Mouse (Mus musculus): ENCODE data around the gene Tmem242. TPM values are rescaled to one million over a fixed set of nuclear protein-coding genes. Genes with fewer than 3 reads are reported as not detected.

Tmem242 gene
- total and polyA plus RNA-seq, 3 experiments = 68.9 to 83.1 (median 80.4) TPM

GRCm38 (mm10) chr17:5418545-5418944 is 21.5 kb downstream of the Tmem242 start, which contains the start of gene Ldhal6b:
Ldhal6b (minus strand) TSS chr17:5418767.
- Histone ChIP-seq H3K27me3 (replicated peaks) (no peaks in the 10 kb centered on the region), H3K4me2 (ENCODE audit: insufficient read depth, low read depth, poor library complexity, severe bottlenecking) (no peak within 1 kb of the TSS), H3K79me2 (replicated peaks; ENCODE audit: control insufficient read depth, extremely low read depth, insufficient read depth, poor library complexity, severe bottlenecking) (no peaks in the 10 kb centered on the region), H3K4me3 (replicated peaks in 1 of 3; ENCODE audit: low read depth in 2 of 3, low read length in 2 of 3, poor library complexity in 1 of 3) (no peak within 1 kb of the TSS), H3K4me1 (ENCODE audit: control insufficient read depth in 1 of 2, insufficient read depth in 2 of 2) (no peaks in the 10 kb centered on the region), H3K27ac (ENCODE audit: insufficient read depth, low read depth) (no peak within 1 kb of the TSS), H3K9me3 (replicated peaks; ENCODE audit: low read length) (no peaks in the 10 kb centered on the region), H3K9ac (ENCODE audit: insufficient read depth, low read depth) (no peak within 1 kb of the TSS), H3K36me3 (replicated peaks in 1 of 2; ENCODE audit: control insufficient read depth in 1 of 2, insufficient read depth in 1 of 2, low read length in 1 of 2) (peaks cover 25 to 83% of the 10 kb centered on the region in 2 experiments)
- TF ChIP-seq ETS1 (conservative IDR thresholded peaks at IDR 0.05; ENCODE audit: low read depth, low read length) (no peak), KAT2A (IDR thresholded peaks at IDR 0.05; ENCODE audit: insufficient replicate concordance, low read length) (no peak), POLR2AphosphoS2 (IDR thresholded peaks at IDR 0.05; ENCODE audit: low read depth, low read length) (no peak), TCF12 (IDR thresholded peaks at IDR 0.05; ENCODE audit: low read depth, low read length) (no peak), JUND (conservative IDR thresholded peaks at IDR 0.05; ENCODE audit: low read depth, low read length) (no peak), TBP (conservative IDR thresholded peaks at IDR 0.05; ENCODE audit: low read depth, low read length) (no peak), CHD2 (IDR thresholded peaks at IDR 0.05; ENCODE audit: low read length) (no peak), NRF1 (IDR thresholded peaks at IDR 0.05; ENCODE audit: low read depth, low read length) (no peak), ZNF384 (IDR thresholded peaks at IDR 0.05; ENCODE audit: low read depth, low read length) (no peak), CHD1 (IDR thresholded peaks at IDR 0.05; ENCODE audit: low read depth, low read length) (no peak), ZKSCAN1 (IDR thresholded peaks at IDR 0.05; ENCODE audit: borderline replicate concordance, low read depth, low read length) (no peak), MXI1 (IDR thresholded peaks at IDR 0.05; ENCODE audit: low read depth, low read length) (no peak), NELFE (IDR thresholded peaks at IDR 0.05; ENCODE audit: low read depth, low read length) (no peak), MAZ (IDR thresholded peaks at IDR 0.05; ENCODE audit: low read depth, low read length) (no peak), BHLHE40 (IDR thresholded peaks at IDR 0.05; ENCODE audit: low read depth, low read length) (no peak), USF1 (IDR thresholded peaks at IDR 0.05; ENCODE audit: low read depth, low read length) (no peak), ELF1 (IDR thresholded peaks at IDR 0.05; ENCODE audit: low read depth, low read length) (no peak)
- in situ Hi-C loops (cut with MboI; ENCODE audit: low pct_ligation_motif_present, low pct_unique_long_range_greater_than_20kb, low sequenced_read_pairs) (no loop called here), dilution Hi-C loops (cut with MboI; ENCODE audit: extremely low pct_ligation_motif_present, extremely low pct_unique_long_range_greater_than_20kb, low sequenced_read_pairs) (no loop called here)
- no peak for DNase-seq (ENCODE audit: extremely low read depth)

GRCm38 (mm10) chr17:5416518-5416917 is 23.5 kb downstream of the Tmem242 start:
- in situ Hi-C loops (cut with MboI; ENCODE audit: low pct_ligation_motif_present, low pct_unique_long_range_greater_than_20kb, low sequenced_read_pairs) = no loop called here
- dilution Hi-C loops (cut with MboI; ENCODE audit: extremely low pct_ligation_motif_present, extremely low pct_unique_long_range_greater_than_20kb, low sequenced_read_pairs) = no loop called here
- no peak for DNase-seq (ENCODE audit: extremely low read depth)
- Histone ChIP-seq H3K9me3 (replicated peaks; ENCODE audit: low read length) (no peaks in the 10 kb centered on the region), H3K4me1 (ENCODE audit: control insufficient read depth in 1 of 2, insufficient read depth in 2 of 2) (peaks cover 0 to 10% of the 10 kb centered on the region in 2 experiments; a peak in 1 of 4 replicates), H3K4me3 (replicated peaks in 1 of 3; ENCODE audit: low read depth in 2 of 3, low read length in 2 of 3, poor library complexity in 1 of 3) (no peak overlapping the region), H3K36me3 (replicated peaks in 1 of 2; ENCODE audit: control insufficient read depth in 1 of 2, insufficient read depth in 1 of 2, low read length in 1 of 2) (peaks cover 22 to 86% of the 10 kb centered on the region in 2 experiments), H3K27me3 (replicated peaks) (no peaks in the 10 kb centered on the region), H3K4me2 (ENCODE audit: insufficient read depth, low read depth, poor library complexity, severe bottlenecking) (no peak overlapping the region), H3K79me2 (replicated peaks; ENCODE audit: control insufficient read depth, extremely low read depth, insufficient read depth, poor library complexity, severe bottlenecking) (no peaks in the 10 kb centered on the region), H3K27ac (ENCODE audit: insufficient read depth, low read depth) (no peak overlapping the region), H3K9ac (ENCODE audit: insufficient read depth, low read depth) (no peak overlapping the region)
- TF ChIP-seq ZMIZ1 (IDR thresholded peaks at IDR 0.05; ENCODE audit: low read depth, low read length) (no peak), KAT2A (IDR thresholded peaks at IDR 0.05; ENCODE audit: insufficient replicate concordance, low read length) (no peak), RAD21 (IDR thresholded peaks at IDR 0.05; ENCODE audit: low read depth, low read length) (no peak), NELFE (IDR thresholded peaks at IDR 0.05; ENCODE audit: low read depth, low read length) (no peak), ELF1 (IDR thresholded peaks at IDR 0.05; ENCODE audit: low read depth, low read length) (no peak), HCFC1 (IDR thresholded peaks at IDR 0.05; ENCODE audit: low read depth, low read length) (no peak), E2F4 (IDR thresholded peaks at IDR 0.05; ENCODE audit: insufficient replicate concordance, low read depth, low read length) (no peak), SMC3 (IDR thresholded peaks at IDR 0.05; ENCODE audit: low read depth, low read length) (no peak), TCF12 (IDR thresholded peaks at IDR 0.05; ENCODE audit: low read depth, low read length) (no peak), JUND (conservative IDR thresholded peaks at IDR 0.05; ENCODE audit: low read depth, low read length) (no peak), ETS1 (conservative IDR thresholded peaks at IDR 0.05; ENCODE audit: low read depth, low read length) (no peak), ZKSCAN1 (IDR thresholded peaks at IDR 0.05; ENCODE audit: borderline replicate concordance, low read depth, low read length) (no peak)
